ENCODE assay signal across 9 mouse cellular contexts in the genomic region with DNA sequence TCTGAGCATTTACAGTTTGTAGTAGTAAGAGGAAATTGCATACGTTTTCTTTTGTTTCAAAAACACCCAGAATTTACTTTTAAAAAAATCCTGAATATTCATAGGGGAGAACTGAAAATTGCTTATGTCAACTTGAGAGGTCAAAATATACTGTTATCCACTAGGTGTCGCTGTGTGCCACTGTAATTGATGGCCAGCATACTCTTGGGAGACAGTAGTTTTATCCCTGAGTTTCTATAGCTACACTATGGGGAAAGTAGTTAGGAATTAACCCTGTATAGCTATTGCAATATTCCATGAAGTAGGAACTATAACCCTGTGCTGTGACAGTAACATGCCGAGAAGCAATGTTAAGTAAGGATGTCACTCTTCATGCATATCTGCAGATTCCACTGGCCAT. TPM values are rescaled to one million over a fixed set of nuclear protein-coding genes. Genes with fewer than 3 reads are reported as not detected.
A peak's percentile ranks its signal among the peaks of the same experiment; 100 is the strongest.
DNase-seq lines count a peak whose midpoint lies in the region; ATAC-seq lines count a peak whose summit lies in the region.
"Had no signal": no experiment of that assay in that cellular context is flagged by ENCODE, and none has a peak within 500 bp of the region (broad histone marks: within the 10 kb centered on the region; RNA-seq: fewer than 3 reads in every experiment).

No protein-coding gene starts in this region.

- peak; percentile 10 to 23 for DNase-seq in kidney, adult 8-10 months
- no peak for DNase-seq in kidney, adult 11 months
- DNase-seq in WW6 (ENCODE audit: low read depth, low spot score): peak; percentile 7
- DNase-seq in embryo, embryonic 11 days: peak; percentile 71
- DNase-seq in layer of hippocampus, postnatal 10 days (ENCODE audit: low spot score in 2 of 2): peak; percentile 44 to 58
- DNase-seq in naive thymus-derived CD4-positive, alpha-beta T cell, adult 2 months (ENCODE audit: low read depth): peak; percentile 73
- DNase-seq in urinary bladder, postnatal 36 days (ENCODE audit: low spot score in 2 of 2): no peak

- peak; percentile 79 for ATAC-seq in CD4-positive, CD25-positive, alpha-beta regulatory T cell, adult 4 months

RNA-seq across cellular contexts. Expression of gene Rgs13, which starts 20.5 kb away (rescaled TPM):
- 1 to 10 TPM in 1 of 2 experiments, not detected in 1; 1.8 TPM for polyA plus RNA-seq in CD4-positive, CD25-positive, alpha-beta regulatory T cell, adult 4 months (2017; shearing (Covaris generic))
- total RNA-seq in layer of hippocampus, postnatal 10 days (2021): 1 to 10 TPM; 1.0 to 1.6 TPM

RNA-seq across cellular contexts. Expression of gene Rgs1, which starts 51.4 kb away (rescaled TPM):
- 100 to 1,000 TPM; 590 to 617 TPM for polyA plus RNA-seq in CD4-positive, CD25-positive, alpha-beta regulatory T cell, adult 4 months (2017; shearing (Covaris generic))
- total RNA-seq in layer of hippocampus, postnatal 10 days (2021): not detected
- total RNA-seq: gastrocnemius, postnatal 4 days had no signal

Comparison
In these comparisons a context has a peak if more than half of its experiments do, and no peak if none do; other contexts are left out.
1. DNase-seq: peak in kidney, adult 8-10 months (2 of 2), WW6 (single experiment), embryo, embryonic 11 days (single experiment), layer of hippocampus, postnatal 10 days (2 of 2) and naive thymus-derived CD4-positive, alpha-beta T cell, adult 2 months (single experiment); none in kidney, adult 11 months (single experiment) and urinary bladder, postnatal 36 days (0 of 2).